Mouse (Mus musculus) heart, postnatal 0 days (tissue): ENCODE measurements around the gene Cyp24a1.

ENCODE experiments used
- CTCF ChIP-seq: IDR thresholded peaks from 2 replicates; pipeline ENCODE4 v1.5.1; 2016; ENCODE audit warnings: antibody characterized with exemption, control low read depth, low read depth
- EP300 ChIP-seq: IDR thresholded peaks from 2 replicates; pipeline ENCODE4 v1.6.1; 2016; ENCODE audit warnings: antibody characterized with exemption, low read depth

- no peak for TF ChIP-seq CTCF
- no peak for TF ChIP-seq EP300
Observed at GRCm38 (mm10) chr2:170529766-170530165, 32.8 kb upstream of the Cyp24a1 start.
